Mouse (Mus musculus) cerebellum, adult 2 months (tissue): Measurements from ENCODE around the gene Gmpr. TPM values are rescaled to one million over a fixed set of nuclear protein-coding genes. Genes with fewer than 3 reads are reported as not detected.

ENCODE experiments used
- DNase-seq, 2 experiments: peaks; one replicate each; pipeline ENCODE4 v3.0.0; 2021
- H3K27ac ChIP-seq: fragments of 200-500 bp; 2 replicates; pipeline ENCODE4 v1.5.1; 2012; ENCODE audit warnings: low read length, control low read depth, inconsistent platforms; ENCODE audit not compliant: insufficient read depth
- H3K27me3 ChIP-seq: fragments of 200-500 bp; 2 replicates; pipeline ENCODE4 v1.6.1; 2012; ENCODE audit warnings: inconsistent platforms, mild to moderate bottlenecking, low read length, moderate library complexity; ENCODE audit not compliant: control insufficient read depth, insufficient read depth
- H3K4me1 ChIP-seq: fragments of 200-500 bp; 2 replicates; pipeline ENCODE4 v1.6.1; 2011; ENCODE audit warnings: low read length; ENCODE audit not compliant: control insufficient read depth, insufficient read depth
- H3K4me3 ChIP-seq: fragments of 200-500 bp; replicated peaks from 2 replicates; pipeline ENCODE3; 2011; ENCODE audit warnings: mild to moderate bottlenecking, low read depth, low read length, control low read depth; ENCODE audit not compliant: insufficient read depth
- CTCF ChIP-seq: fragments of 200-500 bp; IDR thresholded peaks from 2 replicates; pipeline ENCODE4 v1.5.1; 2011; ENCODE audit warnings: low read depth, mild to moderate bottlenecking, control low read depth, low read length, moderate library complexity, borderline replicate concordance; ENCODE audit not compliant: insufficient read depth
- POLR2A ChIP-seq: fragments of 200-500 bp; IDR thresholded peaks from 2 replicates; pipeline ENCODE4 v1.6.1; 2011; ENCODE audit warnings: low read length, control low read depth, borderline replicate concordance; ENCODE audit not compliant: insufficient read depth
- WGBS: fragments of 180-500 bp; shearing (Covaris S2); methylation state at CpG from one replicate; pipeline ENCODE4 v1.1.7; 2018; 5-methylcytosine and 5-hydroxymethylcytosine counted together
- polyA plus RNA-seq: library from polyadenylated mRNA; depleted of rRNA; stranded (reverse); fragments of >200 nt; gene quantifications from 2 replicates; pipeline ENCODE4 v1.2.3, GENCODE M21; 2012; rRNA removed

The Gmpr gene
- polyA plus RNA-seq, 1 experiment: 69.1 TPM

GRCm38 (mm10) chr13:45599831-45600230 is 92.6 kb downstream of the Gmpr start:
- WGBS: 70% methylated on average over 2 of the region's 2 CpGs
- Histone ChIP-seq H3K4me1 (no peaks in the 10 kb centered on the region), H3K27me3 (no peaks in the 10 kb centered on the region), H3K4me3 (no peak overlapping the region), H3K27ac (no peak overlapping the region)
- TF ChIP-seq POLR2A: no peak
- no peak for TF ChIP-seq CTCF
- no peak for DNase-seq

GRCm38 (mm10) chr13:45600443-45600842 is 93.2 kb downstream of the Gmpr start:
- 59% methylated on average over 6 of the region's 6 CpGs for WGBS
- Histone ChIP-seq H3K27ac (no peak overlapping the region), H3K4me1 (no peaks in the 10 kb centered on the region), H3K27me3 (no peaks in the 10 kb centered on the region), H3K4me3 (no peak overlapping the region)
- DNase-seq: no peak
- TF ChIP-seq CTCF: no peak
- no peak for TF ChIP-seq POLR2A

Other genes starting within 250 kb of the Gmpr start
- 10.6 and 11.2 TPM in 2 replicates for gene Mylip, start 117.7 kb upstream of the Gmpr start, polyA plus RNA-seq